Mouse (Mus musculus) 3134 (cell line): Measurements from ENCODE around the gene Gm38393.

Experiments used
- DNase-seq: peaks from one replicate; pipeline ENCODE4 v3.0.0-alpha.2; 2011; ENCODE audit warnings: low spot score; ENCODE audit not compliant: insufficient read length; ENCODE audit errors: extremely low read depth

Gene Gm38393

DNA sequence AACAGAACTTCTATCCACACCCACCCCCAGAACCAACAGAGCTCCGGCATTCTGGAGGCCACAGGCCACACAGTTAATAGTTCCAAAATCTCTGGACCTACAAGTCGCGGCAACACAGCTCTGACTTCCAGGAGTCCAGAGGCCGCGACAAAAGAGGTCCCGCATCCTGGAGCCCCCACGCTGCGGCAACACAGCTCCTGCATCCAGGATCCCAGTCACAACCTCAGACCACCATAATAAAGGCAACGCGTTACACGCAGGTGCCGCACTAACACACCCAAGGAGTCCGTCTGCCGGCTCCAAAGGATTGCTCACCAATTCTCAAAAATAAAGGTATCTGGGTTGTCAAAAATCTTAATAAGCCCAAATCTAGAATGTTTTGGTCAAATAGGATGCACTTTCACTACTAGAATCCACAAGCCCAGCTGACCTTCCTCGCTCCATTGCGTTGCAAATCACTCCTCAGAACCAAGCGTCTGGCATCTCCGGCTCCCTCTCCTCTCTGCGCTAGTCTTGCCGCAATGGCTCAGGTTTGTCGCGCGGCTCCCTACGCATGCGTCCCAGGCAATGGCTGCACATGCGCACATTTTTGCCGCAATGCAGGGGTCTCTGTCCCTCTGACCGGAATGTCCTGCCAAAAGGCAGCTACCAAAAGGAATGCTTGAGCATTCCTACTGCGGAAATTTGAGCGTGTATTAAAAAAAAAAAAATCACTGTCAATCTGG lies at the start of gene Gm38393, which contains the start of gene Snurf:
Gene Gm38393, minus strand, starts transcription at position 459 of the 725 bp plus-strand sequence.
Gene Snurf, minus strand, starts transcription at position 444 of the 725 bp plus-strand sequence.
- DNase-seq, result peak; percentile 1

DNA sequence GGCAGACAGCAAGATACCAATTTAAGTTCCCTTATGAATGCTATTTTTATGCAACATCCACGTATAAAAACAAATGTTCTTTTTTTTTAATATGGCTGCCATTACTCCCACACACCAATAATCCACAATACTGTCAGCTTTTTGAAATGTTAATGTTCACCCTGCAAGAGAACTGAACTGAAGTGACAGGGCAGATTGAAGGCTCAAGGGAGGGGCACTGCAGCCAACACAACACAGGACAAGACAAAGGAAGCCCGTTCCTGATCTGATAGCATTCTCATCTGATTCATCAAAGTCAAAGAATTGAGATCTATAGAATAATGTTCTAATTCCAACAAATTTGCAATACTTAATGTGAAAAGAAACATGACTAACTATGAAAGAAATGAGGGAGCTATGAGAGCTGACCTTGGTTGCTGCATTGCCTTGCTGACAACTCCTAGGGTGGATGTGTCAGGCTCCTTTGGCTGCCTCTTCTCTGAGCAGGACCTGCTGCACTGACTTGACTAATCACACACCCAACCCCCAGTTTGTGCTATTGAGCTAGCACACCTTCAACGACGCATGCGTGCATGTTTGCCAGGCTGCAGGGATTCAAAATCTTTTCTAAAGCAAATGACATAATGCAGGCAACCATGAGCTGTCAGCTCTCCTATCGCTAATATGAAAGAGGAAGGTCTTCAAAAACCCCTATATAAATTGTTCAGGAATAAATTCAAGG lies 42.8 kb upstream of the Gm38393 start:
- no peak for DNase-seq

DNA sequence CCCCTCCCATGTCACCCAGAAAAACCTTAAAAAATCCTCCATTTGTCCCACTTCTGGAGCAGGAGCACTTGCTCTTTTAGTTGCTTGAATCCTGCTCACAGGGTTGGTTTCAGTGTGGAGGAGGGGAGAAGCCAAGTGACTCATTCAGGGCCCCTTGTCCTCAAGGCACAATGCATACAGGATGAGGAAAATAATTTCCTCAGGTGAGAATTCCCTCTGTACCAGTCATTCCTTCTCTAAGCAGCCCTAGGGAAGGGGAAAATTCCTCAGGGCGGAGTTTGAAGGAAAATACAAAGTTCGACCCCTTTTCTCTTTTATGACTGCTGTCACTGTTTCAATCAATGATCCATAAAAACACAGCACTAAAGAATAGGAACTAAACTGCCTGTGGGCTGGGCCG lies 8.3 kb upstream of the Gm38393 start:
- DNase-seq, result no peak

DNA sequence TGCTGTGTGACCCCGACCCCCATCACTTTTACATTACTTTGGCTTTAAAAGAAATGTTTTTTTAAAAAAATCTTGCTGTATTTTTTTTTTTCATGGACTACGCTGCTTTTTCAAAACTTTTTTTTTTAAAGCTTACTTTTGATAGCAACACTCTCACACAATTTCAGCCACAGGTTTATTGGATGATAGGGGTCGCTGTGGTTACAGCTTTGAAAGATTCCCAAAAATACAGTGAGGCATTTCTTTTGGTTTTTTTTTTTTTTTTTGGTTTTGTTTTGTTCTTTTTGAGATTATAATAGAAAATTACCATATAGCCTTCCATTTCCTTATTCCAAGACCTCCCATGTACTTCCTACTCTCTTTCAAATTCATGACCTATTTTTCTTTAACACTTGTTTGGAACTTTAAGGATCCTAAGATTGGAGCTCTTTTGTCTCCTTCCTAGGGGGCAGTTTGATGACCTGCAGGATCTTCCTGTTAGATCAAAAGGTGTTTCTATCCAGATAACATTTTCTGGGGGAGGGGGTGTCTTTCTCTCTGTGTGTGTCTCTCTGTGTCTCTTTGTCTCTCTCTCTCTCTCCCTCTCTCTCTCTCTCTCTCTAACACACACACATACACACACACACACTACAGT lies 3.0 kb upstream of the Gm38393 start:
- no peak for DNase-seq

DNA sequence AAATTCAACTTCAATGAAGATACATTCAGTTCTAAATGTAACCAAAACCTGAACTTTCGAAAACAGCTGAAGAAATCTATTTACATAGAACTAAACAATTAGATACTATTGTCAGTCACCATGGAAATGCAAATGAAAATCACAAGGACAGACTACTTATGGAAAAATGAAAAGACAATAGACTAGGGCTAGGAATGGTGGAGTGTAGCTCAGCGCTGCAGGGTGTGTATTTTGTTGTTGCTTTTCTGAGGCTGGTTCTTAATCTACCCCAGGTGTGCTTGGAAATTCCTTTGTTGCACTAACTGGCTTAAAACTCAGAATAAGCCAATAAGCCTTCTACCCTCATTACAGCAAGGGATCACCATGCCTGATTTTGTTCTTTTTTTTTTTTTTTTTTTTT lies 1.4 kb upstream of the Gm38393 start:
- DNase-seq, result no peak

DNA sequence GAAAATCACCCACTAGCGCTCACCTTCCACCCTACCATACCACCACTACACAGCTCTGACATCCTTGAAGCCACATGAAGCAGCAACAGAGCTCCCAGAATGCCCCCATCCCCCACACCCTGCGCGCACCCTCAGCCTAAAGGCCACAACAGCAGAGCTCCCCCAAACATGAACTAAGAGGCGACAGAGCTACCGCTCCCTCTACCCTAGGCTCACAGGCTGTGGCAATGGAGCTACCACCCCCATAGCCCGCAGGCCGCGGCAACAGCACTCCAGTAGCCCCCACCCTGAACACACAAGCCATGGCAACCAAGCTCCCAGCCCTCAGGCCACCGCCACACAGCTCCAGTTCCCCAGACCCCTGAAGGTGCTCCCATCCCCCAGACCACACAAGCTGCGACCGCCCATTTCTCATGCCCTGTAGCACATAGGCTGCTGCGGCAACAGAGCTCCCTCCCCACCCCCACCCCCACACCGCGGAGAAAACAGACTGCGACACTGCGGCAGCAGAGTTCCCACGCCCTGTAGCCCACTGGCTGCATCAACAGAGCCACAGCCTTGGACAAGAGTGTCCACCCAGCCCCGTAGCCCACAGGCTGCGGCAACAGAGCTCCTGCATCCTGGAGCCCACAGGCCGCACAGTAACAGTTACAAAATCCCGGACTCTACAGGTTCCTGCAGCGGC lies 801 bp downstream of the Gm38393 start:
- peak; percentile 4 for DNase-seq

DNA sequence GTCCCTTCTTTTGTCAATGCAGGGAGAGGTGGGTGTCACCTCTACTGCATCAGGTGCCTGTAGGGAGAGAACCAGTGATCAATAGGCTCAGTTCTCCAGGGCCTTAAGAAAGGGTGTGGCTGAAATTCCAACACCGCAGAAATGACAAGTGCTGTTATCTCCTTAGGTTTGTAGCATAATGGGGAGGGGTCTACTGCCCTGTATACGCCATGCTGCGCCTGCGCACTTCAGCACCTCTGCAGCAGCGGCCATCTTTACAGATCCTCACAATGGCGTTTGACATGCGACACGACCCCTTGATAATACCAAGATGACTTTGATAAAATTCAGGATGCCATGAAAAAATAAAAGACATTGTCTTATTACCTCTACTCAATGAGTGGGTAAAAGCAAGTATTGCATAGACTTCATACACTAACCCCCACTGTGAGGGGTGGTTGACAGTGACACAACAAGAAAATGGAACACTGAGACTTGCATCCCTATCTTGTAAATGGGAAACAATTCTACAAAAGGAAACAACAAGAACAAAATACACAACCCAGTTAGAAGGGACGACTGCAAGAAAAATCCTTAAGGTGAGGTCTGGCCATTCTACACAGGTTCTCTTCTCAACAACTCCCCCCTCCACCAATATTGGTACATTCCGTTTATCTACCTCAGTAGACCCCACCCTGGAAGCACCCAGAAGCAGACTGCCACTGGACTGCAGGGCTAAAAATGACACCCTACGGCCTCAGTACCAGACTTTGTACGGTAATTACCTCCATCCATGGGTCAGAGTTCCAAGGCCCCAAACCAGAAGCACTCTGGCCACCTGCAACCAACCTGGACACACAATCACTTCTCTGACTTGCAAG lies 1.6 kb downstream of the Gm38393 start:
- no peak for DNase-seq

DNA sequence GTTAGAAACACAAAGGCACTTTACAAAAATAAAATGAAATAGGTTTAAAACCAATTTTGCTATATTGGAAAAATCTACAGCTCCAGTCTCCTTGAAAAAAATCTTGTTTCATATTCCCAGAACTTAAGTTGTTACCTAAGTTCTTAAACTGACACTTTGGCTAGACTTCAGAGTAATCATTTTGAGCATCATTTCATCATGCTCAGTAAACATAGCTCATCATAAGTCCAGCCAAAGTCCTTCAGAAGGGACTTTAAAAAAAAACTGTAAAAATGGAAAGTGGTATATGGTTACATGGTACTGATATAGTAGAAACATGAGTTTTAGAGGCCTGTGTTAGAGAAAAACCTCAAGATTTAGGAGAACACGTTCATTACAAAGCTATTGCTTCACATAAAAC lies 26.2 kb downstream of the Gm38393 start:
- DNase-seq, result no peak
